Mouse (Mus musculus) cerebellum, postnatal 4 days (tissue): ENCODE measurements at regions not wholly inside any gene's neighbourhood (a gene's known extent, or its start where the extent isn't known, plus 50 kb on each side); places are given as distances from the start of the nearest gene placed in this dataset.

ENCODE experiments used
- DNase-seq, 2 experiments: peaks; one replicate each; pipeline ENCODE4 v3.0.0; 2022; ENCODE audit warnings: low spot score in 2 of 2, mixed read lengths in 1 of 2

- DNase-seq: no peak
Observed at GRCm38 (mm10) chr10:83896160-83896559, 173.5 kb downstream of the 1500009L16Rik start.

- no peak for DNase-seq
Observed at GRCm38 (mm10) chr10:83897558-83897957, 174.9 kb downstream of the 1500009L16Rik start.

- DNase-seq: no peak
Observed at GRCm38 (mm10) chr10:83906751-83907150, 184.1 kb downstream of the 1500009L16Rik start.

- DNase-seq: no peak
Observed at GRCm38 (mm10) chr10:83910649-83911370, 188.1 kb downstream of the 1500009L16Rik start.

- DNase-seq: no peak
Observed at GRCm38 (mm10) chr10:83914401-83915132, 191.9 kb downstream of the 1500009L16Rik start.

- DNase-seq: no peak
Observed at GRCm38 (mm10) chr10:83915133-83915730, 192.6 kb downstream of the 1500009L16Rik start.

- DNase-seq: peak in 1 of 2 experiments; percentile 18
Observed at GRCm38 (mm10) chr10:83926990-83927389, 204.3 kb downstream of the 1500009L16Rik start.

GRCm38 (mm10) chr10:83927554-83927953 lies 204.9 kb downstream of the 1500009L16Rik start:
- no peak for DNase-seq

- no peak for DNase-seq
Observed at GRCm38 (mm10) chr10:83931758-83932157, 209.1 kb downstream of the 1500009L16Rik start.

GRCm38 (mm10) chr10:83933201-83933600 lies 210.5 kb downstream of the 1500009L16Rik start:
- no peak for DNase-seq

- no peak for DNase-seq
Observed at GRCm38 (mm10) chr10:83934498-83934897, 211.8 kb downstream of the 1500009L16Rik start.

- DNase-seq: no peak
Observed at GRCm38 (mm10) chr10:83937168-83937567, 214.5 kb downstream of the 1500009L16Rik start.

- DNase-seq: no peak
Observed at GRCm38 (mm10) chr10:83942101-83942500, 219.4 kb downstream of the 1500009L16Rik start.

- DNase-seq: no peak
Observed at GRCm38 (mm10) chr10:83944158-83944557, 221.5 kb downstream of the 1500009L16Rik start.

- DNase-seq: no peak
Observed at GRCm38 (mm10) chr10:83944897-83945296, 222.2 kb downstream of the 1500009L16Rik start.

GRCm38 (mm10) chr10:83945503-83945902 lies 222.8 kb downstream of the 1500009L16Rik start:
- no peak for DNase-seq

GRCm38 (mm10) chr10:83946186-83947176 lies 223.8 kb downstream of the 1500009L16Rik start:
- no peak for DNase-seq

GRCm38 (mm10) chr10:83957118-83957759 lies 234.6 kb downstream of the 1500009L16Rik start:
- DNase-seq: no peak

GRCm38 (mm10) chr10:83958397-83958796 lies 235.7 kb downstream of the 1500009L16Rik start:
- no peak for DNase-seq

GRCm38 (mm10) chr10:83958826-83959225 lies 236.2 kb downstream of the 1500009L16Rik start:
- no peak for DNase-seq

- no peak for DNase-seq
Observed at GRCm38 (mm10) chr10:83963232-83963760, 240.6 kb downstream of the 1500009L16Rik start.
